Mouse (Mus musculus) bone marrow, adult 2 months (tissue): ENCODE data around the gene Plcb4.

Experiments
- CTCF ChIP-seq: fragments of 200-500 bp; IDR thresholded peaks from 2 replicates; pipeline ENCODE4 v1.5.1; 2011; ENCODE audit warnings: low read length, control low read depth; ENCODE audit not compliant: control insufficient read depth, insufficient read depth
- POLR2A ChIP-seq: fragments of 200-500 bp; IDR thresholded peaks from 2 replicates; pipeline ENCODE4 v1.6.1; 2011; ENCODE audit warnings: low read depth, mild to moderate bottlenecking, control low read depth, low read length, borderline replicate concordance; ENCODE audit not compliant: control insufficient read depth

- TF ChIP-seq POLR2A (no peak), CTCF (no peak)
These were observed 347.5 kb downstream of the Plcb4 start for GRCm38 (mm10) chr2:136006280-136006679.
